Mouse (Mus musculus): ENCODE measurements at regions not wholly inside any gene's neighbourhood (a gene's known extent, or its start where the extent isn't known, plus 50 kb on each side); places are given as distances from the start of the nearest gene placed in this dataset.

DNA sequence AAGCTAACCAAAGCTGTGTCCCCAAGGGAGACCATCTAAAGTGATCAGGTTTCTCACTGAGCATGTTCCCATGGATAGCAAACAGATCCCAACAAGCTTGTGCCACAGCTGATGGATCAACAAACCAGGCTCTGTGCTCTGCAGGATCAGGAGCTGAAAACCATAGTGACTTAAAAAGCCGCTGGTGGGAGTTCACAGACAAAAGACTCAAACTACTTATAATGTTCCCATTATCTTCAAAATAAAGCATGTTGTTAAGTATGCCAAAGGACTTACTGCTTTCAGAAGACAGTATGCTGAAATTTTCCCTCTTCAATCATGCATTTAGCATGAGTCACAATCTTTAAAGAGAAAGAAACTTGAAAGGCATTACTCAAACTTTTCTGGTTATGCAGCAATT is 254.5 kb downstream of the Pdha2 start:
- no peak for DNase-seq (ENCODE audit: extremely low read depth)
- Histone ChIP-seq H3K27ac (ENCODE audit: insufficient read depth, low read depth) (no peak overlapping the region), H3K27me3 (replicated peaks) (no peaks in the 10 kb centered on the region), H3K79me2 (replicated peaks; ENCODE audit: control insufficient read depth, extremely low read depth, insufficient read depth, poor library complexity, severe bottlenecking) (no peaks in the 10 kb centered on the region), H3K4me1 (ENCODE audit: control insufficient read depth in 1 of 2, insufficient read depth in 2 of 2) (no peaks in the 10 kb centered on the region), H3K4me3 (replicated peaks in 1 of 3; ENCODE audit: low read depth in 2 of 3, low read length in 2 of 3, poor library complexity in 1 of 3) (no peak overlapping the region), H3K4me2 (ENCODE audit: insufficient read depth, low read depth, poor library complexity, severe bottlenecking) (no peak overlapping the region), H3K9me3 (replicated peaks; ENCODE audit: low read length) (no peaks in the 10 kb centered on the region), H3K36me3 (replicated peaks in 1 of 2; ENCODE audit: control insufficient read depth in 1 of 2, insufficient read depth in 1 of 2, low read length in 1 of 2) (no peaks in the 10 kb centered on the region), H3K9ac (ENCODE audit: insufficient read depth, low read depth) (no peak overlapping the region)
- dilution Hi-C loops (cut with MboI; ENCODE audit: extremely low pct_ligation_motif_present, extremely low pct_unique_long_range_greater_than_20kb, low sequenced_read_pairs) (no loop called here), in situ Hi-C loops (cut with MboI; ENCODE audit: low pct_ligation_motif_present, low pct_unique_long_range_greater_than_20kb, low sequenced_read_pairs) (no loop called here)
- TF ChIP-seq NELFE (IDR thresholded peaks at IDR 0.05; ENCODE audit: low read depth, low read length) (no peak), SIN3A (IDR thresholded peaks at IDR 0.05; ENCODE audit: low read length) (no peak), GABPA (IDR thresholded peaks at IDR 0.05; ENCODE audit: insufficient replicate concordance, low read depth, low read length) (no peak), TCF12 (IDR thresholded peaks at IDR 0.05; ENCODE audit: low read depth, low read length) (no peak), TBP (conservative IDR thresholded peaks at IDR 0.05; ENCODE audit: low read depth, low read length) (no peak), MEF2A (IDR thresholded peaks at IDR 0.05; ENCODE audit: borderline replicate concordance, low read depth, low read length) (no peak), CHD1 (IDR thresholded peaks at IDR 0.05; ENCODE audit: low read depth, low read length) (no peak), USF1 (IDR thresholded peaks at IDR 0.05; ENCODE audit: low read depth, low read length) (no peak), CTCF (conservative IDR thresholded peaks at IDR 0.05 in 1 of 2, IDR thresholded peaks at IDR 0.05 in 1 of 2; ENCODE audit: low read depth in 2 of 2, low read length in 2 of 2) (no peak), UBTF (IDR thresholded peaks at IDR 0.05; ENCODE audit: low read depth, low read length) (no peak), MAZ (IDR thresholded peaks at IDR 0.05; ENCODE audit: low read depth, low read length) (no peak)

DNA sequence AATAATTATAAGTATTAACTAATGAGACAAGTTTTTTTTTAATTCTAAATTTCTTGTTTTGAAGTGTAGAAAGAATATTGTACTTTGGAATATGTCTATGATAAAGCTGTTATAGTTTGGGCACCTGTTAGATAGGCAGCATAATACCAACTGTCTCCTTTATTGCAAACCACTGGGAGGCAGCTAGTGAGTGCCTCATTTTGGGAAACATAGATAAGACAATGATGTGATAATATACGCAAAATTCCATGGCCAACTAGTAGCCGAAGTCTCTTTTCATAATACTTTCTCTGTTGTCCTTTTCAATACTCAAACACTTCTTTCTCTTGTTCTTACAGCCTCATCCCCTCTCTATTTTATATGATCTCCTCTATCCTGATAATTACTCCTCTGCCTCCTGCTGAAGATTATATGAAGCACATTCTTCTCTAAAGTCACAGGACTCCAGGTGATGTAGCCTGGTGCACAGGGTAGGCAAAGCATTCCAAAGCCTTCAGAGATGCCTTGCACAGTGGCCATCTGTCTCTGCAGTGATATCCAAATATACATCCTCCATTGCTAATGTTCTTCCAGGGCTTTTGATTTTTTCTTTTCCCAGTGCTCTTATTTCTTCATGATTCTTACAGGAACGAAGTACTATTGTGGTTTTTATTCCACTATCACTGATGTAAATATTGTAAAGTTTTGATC is 259.9 kb downstream of the Pdha2 start:
- Histone ChIP-seq H3K9me3 (replicated peaks; ENCODE audit: low read length) (no peaks in the 10 kb centered on the region), H3K36me3 (replicated peaks in 1 of 2; ENCODE audit: control insufficient read depth in 1 of 2, insufficient read depth in 1 of 2, low read length in 1 of 2) (no peaks in the 10 kb centered on the region), H3K4me1 (ENCODE audit: control insufficient read depth in 1 of 2, insufficient read depth in 2 of 2) (peaks cover 0 to 4% of the 10 kb centered on the region in 2 experiments; a peak in 2 of 4 replicates), H3K79me2 (replicated peaks; ENCODE audit: control insufficient read depth, extremely low read depth, insufficient read depth, poor library complexity, severe bottlenecking) (no peaks in the 10 kb centered on the region), H3K27ac (ENCODE audit: insufficient read depth, low read depth) (no peak overlapping the region), H3K4me3 (replicated peaks in 1 of 3; ENCODE audit: low read depth in 2 of 3, low read length in 2 of 3, poor library complexity in 1 of 3) (no peak overlapping the region), H3K9ac (ENCODE audit: insufficient read depth, low read depth) (no peak overlapping the region), H3K4me2 (ENCODE audit: insufficient read depth, low read depth, poor library complexity, severe bottlenecking) (no peak overlapping the region), H3K27me3 (replicated peaks) (no peaks in the 10 kb centered on the region)
- TF ChIP-seq EP300 (IDR thresholded peaks at IDR 0.05; ENCODE audit: low read length): no peak
- TF ChIP-seq NRF1 (IDR thresholded peaks at IDR 0.05; ENCODE audit: low read depth, low read length): no peak
- no peak for TF ChIP-seq MAZ (IDR thresholded peaks at IDR 0.05; ENCODE audit: low read depth, low read length)
- in situ Hi-C loops (cut with MboI; ENCODE audit: low pct_ligation_motif_present, low pct_unique_long_range_greater_than_20kb, low sequenced_read_pairs): no loop called here
- dilution Hi-C loops (cut with MboI; ENCODE audit: extremely low pct_ligation_motif_present, extremely low pct_unique_long_range_greater_than_20kb, low sequenced_read_pairs): no loop called here
- DNase-seq (ENCODE audit: extremely low read depth): no peak

DNA sequence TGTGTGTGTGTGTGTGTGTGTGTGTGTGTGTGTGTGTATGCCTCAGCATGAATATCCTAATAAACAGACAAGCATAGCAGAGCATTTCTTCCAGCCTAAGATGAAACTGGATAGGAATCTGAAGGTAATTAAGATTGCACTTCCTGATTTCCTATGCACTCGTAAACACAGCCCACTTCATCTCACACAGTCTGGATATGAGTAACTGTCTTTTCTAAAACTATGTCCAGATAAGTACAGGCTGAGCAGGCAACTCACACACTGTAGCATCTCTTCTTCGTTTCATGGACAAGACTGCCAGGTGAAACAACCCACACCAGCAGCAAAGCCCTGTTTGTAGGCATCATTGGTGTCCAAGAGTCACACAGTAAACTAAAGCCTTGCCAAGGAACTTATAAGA is 261.1 kb downstream of the Pdha2 start:
- dilution Hi-C loops (cut with MboI; ENCODE audit: extremely low pct_ligation_motif_present, extremely low pct_unique_long_range_greater_than_20kb, low sequenced_read_pairs) (no loop called here), in situ Hi-C loops (cut with MboI; ENCODE audit: low pct_ligation_motif_present, low pct_unique_long_range_greater_than_20kb, low sequenced_read_pairs) (no loop called here)
- TF ChIP-seq KAT2A (IDR thresholded peaks at IDR 0.05; ENCODE audit: insufficient replicate concordance, low read length): no peak
- TF ChIP-seq RAD21 (IDR thresholded peaks at IDR 0.05; ENCODE audit: low read depth, low read length): no peak
- no peak for TF ChIP-seq UBTF (IDR thresholded peaks at IDR 0.05; ENCODE audit: low read depth, low read length)
- TF ChIP-seq USF2 (conservative IDR thresholded peaks at IDR 0.05; ENCODE audit: low read depth, low read length): no peak
- no peak for TF ChIP-seq POLR2A (IDR thresholded peaks at IDR 0.05; ENCODE audit: low read depth, low read length)
- no peak for TF ChIP-seq BHLHE40 (IDR thresholded peaks at IDR 0.05; ENCODE audit: low read depth, low read length)
- no peak for TF ChIP-seq IRF4 (IDR thresholded peaks at IDR 0.05; ENCODE audit: low read depth, low read length)
- no peak for TF ChIP-seq GABPA (IDR thresholded peaks at IDR 0.05; ENCODE audit: insufficient replicate concordance, low read depth, low read length)
- TF ChIP-seq RCOR1 (conservative IDR thresholded peaks at IDR 0.05; ENCODE audit: low read depth, low read length): no peak
- no peak for TF ChIP-seq EP300 (IDR thresholded peaks at IDR 0.05; ENCODE audit: low read length)
- TF ChIP-seq NRF1 (IDR thresholded peaks at IDR 0.05; ENCODE audit: low read depth, low read length): no peak
- TF ChIP-seq POLR2AphosphoS2 (IDR thresholded peaks at IDR 0.05; ENCODE audit: low read depth, low read length): no peak
- no peak for TF ChIP-seq ZNF384 (IDR thresholded peaks at IDR 0.05; ENCODE audit: low read depth, low read length)
- TF ChIP-seq JUN (IDR thresholded peaks at IDR 0.05; ENCODE audit: insufficient read depth, low read depth, low read length): no peak
- TF ChIP-seq MAZ (IDR thresholded peaks at IDR 0.05; ENCODE audit: low read depth, low read length): no peak
- TF ChIP-seq HCFC1 (IDR thresholded peaks at IDR 0.05; ENCODE audit: low read depth, low read length): no peak
- no peak for TF ChIP-seq CHD1 (IDR thresholded peaks at IDR 0.05; ENCODE audit: low read depth, low read length)
- peaks cover 0 to 4% of the 10 kb centered on the region in 2 experiments; a peak in 2 of 4 replicates for H3K4me1 ChIP-seq (ENCODE audit: control insufficient read depth in 1 of 2, insufficient read depth in 2 of 2)
- no peak for DNase-seq (ENCODE audit: extremely low read depth)
- no peak overlapping the region for H3K4me3 ChIP-seq (replicated peaks in 1 of 3; ENCODE audit: low read depth in 2 of 3, low read length in 2 of 3, poor library complexity in 1 of 3)
- H3K9me3 ChIP-seq (replicated peaks; ENCODE audit: low read length): no peaks in the 10 kb centered on the region
- H3K36me3 ChIP-seq (replicated peaks in 1 of 2; ENCODE audit: control insufficient read depth in 1 of 2, insufficient read depth in 1 of 2, low read length in 1 of 2): no peaks in the 10 kb centered on the region
- no peak overlapping the region for H3K9ac ChIP-seq (ENCODE audit: insufficient read depth, low read depth)
- no peak overlapping the region for H3K27ac ChIP-seq (ENCODE audit: insufficient read depth, low read depth)
- H3K79me2 ChIP-seq (replicated peaks; ENCODE audit: control insufficient read depth, extremely low read depth, insufficient read depth, poor library complexity, severe bottlenecking): no peaks in the 10 kb centered on the region
- H3K27me3 ChIP-seq (replicated peaks): no peaks in the 10 kb centered on the region
- H3K4me2 ChIP-seq (ENCODE audit: insufficient read depth, low read depth, poor library complexity, severe bottlenecking): no peak overlapping the region

Data from CH12.LX (cell line).